Mouse (Mus musculus) midbrain, embryonic 16.5 days (tissue): ENCODE results near the gene Cog2. TPM values are rescaled to one million over a fixed set of nuclear protein-coding genes. Genes with fewer than 3 reads are reported as not detected.

Source experiments
- ATAC-seq: fragments of 200-750 bp; cut with Nextera tagmentation; 2 replicates; pipeline ENCODE4 v1.8.0; 2017; ENCODE audit warnings: moderate TSS enrichment
- H3K27ac ChIP-seq: fragments of 300-500 bp; sonication (generic); 2 replicates; pipeline ENCODE4 v1.5.1; 2014; ENCODE audit warnings: mild to moderate bottlenecking, low read length, mixed read lengths
- H3K27me3 ChIP-seq: fragments of 300-500 bp; sonication (generic); 2 replicates; pipeline ENCODE4 v1.6.1; 2014; ENCODE audit warnings: low read depth, low read length, mixed read lengths; ENCODE audit not compliant: control insufficient read depth, insufficient read depth
- H3K36me3 ChIP-seq: fragments of 300-500 bp; sonication (generic); 2 replicates; pipeline ENCODE4 v1.6.1; 2014; ENCODE audit warnings: mild to moderate bottlenecking, low read length, moderate library complexity, mixed read lengths; ENCODE audit not compliant: control insufficient read depth, insufficient read depth
- H3K4me1 ChIP-seq: fragments of 300-500 bp; sonication (generic); 2 replicates; pipeline ENCODE4 v1.6.1; 2014; ENCODE audit warnings: mild to moderate bottlenecking, low read length, mixed read lengths; ENCODE audit not compliant: control insufficient read depth, insufficient read depth
- H3K4me2 ChIP-seq: fragments of 300-500 bp; sonication (generic); 2 replicates; pipeline ENCODE4 v1.6.1; 2014; ENCODE audit warnings: mild to moderate bottlenecking, low read length, mixed read lengths
- H3K4me3 ChIP-seq: fragments of 300-500 bp; sonication (generic); 2 replicates; pipeline ENCODE4 v1.5.1; 2014; ENCODE audit warnings: low read depth, mild to moderate bottlenecking, low read length, moderate library complexity, mixed read lengths
- H3K9ac ChIP-seq: fragments of 300-500 bp; sonication (generic); 2 replicates; pipeline ENCODE4 v1.6.1; 2014; ENCODE audit warnings: low read depth, low read length, mixed read lengths
- H3K9me3 ChIP-seq: fragments of 300-500 bp; sonication (generic); replicated peaks from 2 replicates; pipeline ENCODE4 v1.6.1; 2014; ENCODE audit warnings: mild to moderate bottlenecking, low read length, mixed read lengths; ENCODE audit not compliant: control insufficient read depth, poor library complexity, severe bottlenecking
- WGBS: fragments of 180-500 bp; shearing (Covaris S2); extraction: QIAGEN DNeasy Blood & Tissue Kit; methylation state at CpG from one replicate; pipeline ENCODE4 v1.1.7; 2014; 5-methylcytosine and 5-hydroxymethylcytosine counted together
- polyA plus RNA-seq: library from polyadenylated mRNA; unstranded; fragments of >200 nt; fragmentation: Nextera tagmentation; extraction: Ambion mirVana; gene quantifications from 2 replicates; pipeline ENCODE4 v1.2.1, GENCODE M21; 2015

Gene Cog2
- polyA plus RNA-seq, 1 experiment from 2014 or later = 33.0 TPM

DNA sequence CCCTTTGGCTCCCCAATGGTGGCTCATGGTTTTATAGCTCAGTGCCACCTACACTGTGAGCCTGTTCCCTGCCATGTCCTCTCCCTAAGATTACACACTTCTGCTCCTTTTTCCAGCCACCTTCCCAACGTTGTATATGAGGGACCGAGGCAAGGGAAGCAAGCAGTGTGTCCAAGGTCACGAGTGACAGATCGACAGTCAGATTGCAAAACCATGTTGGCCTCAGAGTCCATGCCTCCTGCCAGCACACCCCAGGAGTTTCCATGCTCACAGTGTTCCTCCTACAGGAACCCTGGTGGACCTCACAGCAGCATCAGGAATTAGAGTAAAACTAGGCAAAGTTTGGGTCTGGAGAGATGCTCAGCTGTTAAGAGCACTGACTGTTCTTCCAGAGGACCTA is 68.8 kb downstream of the Cog2 start:
- H3K9me3 ChIP-seq = no peaks in the 10 kb centered on the region
- WGBS = 83% methylated on average over 4 of the region's 4 CpGs
- no peaks in the 10 kb centered on the region for H3K36me3 ChIP-seq
- H3K9ac ChIP-seq = no peak overlapping the region
- ATAC-seq = no peak
- H3K4me3 ChIP-seq = no peak overlapping the region
- no peak overlapping the region for H3K27ac ChIP-seq
- H3K27me3 ChIP-seq = no peaks in the 10 kb centered on the region
- H3K4me1 ChIP-seq = no peaks in the 10 kb centered on the region
- no peak overlapping the region for H3K4me2 ChIP-seq

Other genes starting within 250 kb of the Cog2 start
- 12.2 and 13.7 TPM in 2 replicates for gene Pgbd5, start 81.1 kb upstream of the Cog2 start, polyA plus RNA-seq
- gene Agt, start 48.9 kb downstream of the Cog2 start, polyA plus RNA-seq = 1.5 and 10.1 TPM in 2 replicates
- 0.17 and 0.20 TPM in 2 replicates for gene Capn9, start 55.3 kb downstream of the Cog2 start, polyA plus RNA-seq
- 20.0 and 24.2 TPM in 2 replicates for gene 2310022B05Rik, start 142.6 kb downstream of the Cog2 start, polyA plus RNA-seq
- 64.6 and 66.2 TPM in 2 replicates for gene Ttc13, start 201.2 kb downstream of the Cog2 start, polyA plus RNA-seq
- 34.8 and 36.0 TPM in 2 replicates for gene Arv1, start 201.4 kb downstream of the Cog2 start, polyA plus RNA-seq
- 0.26 and 0.40 TPM in 2 replicates for gene Fam89a, start 231.1 kb downstream of the Cog2 start, polyA plus RNA-seq